Mouse (Mus musculus) forebrain, embryonic 14.5 days (tissue): ENCODE measurements at regions not wholly inside any gene's neighbourhood (a gene's known extent, or its start where the extent isn't known, plus 50 kb on each side); places are given as distances from the start of the nearest gene placed in this dataset.
A peak's percentile ranks its signal among the peaks of the same experiment; 100 is the strongest.

Experiments used
- ATAC-seq: fragments of 200-750 bp; cut with Nextera tagmentation; 2 replicates; pipeline ENCODE4 v1.8.0; 2017; ENCODE audit warnings: mild to moderate bottlenecking, moderate library complexity
- DNase-seq: peaks from one replicate; pipeline ENCODE4 v3.0.0-alpha.2; 2015; ENCODE audit warnings: low spot score
- H3K27ac ChIP-seq: fragments of 300-500 bp; sonication (generic); 2 replicates; pipeline ENCODE4 v1.5.1; 2014; ENCODE audit warnings: low read depth, mild to moderate bottlenecking, control low read depth, low read length, moderate library complexity
- H3K27me3 ChIP-seq: fragments of 300-500 bp; sonication (generic); replicated peaks from 2 replicates; pipeline ENCODE4 v1.6.1; 2014; ENCODE audit warnings: low read length, control low read depth, mixed read lengths; ENCODE audit not compliant: control insufficient read depth, insufficient read depth
- H3K36me3 ChIP-seq: fragments of 300-500 bp; sonication (generic); 2 replicates; pipeline ENCODE4 v1.6.1; 2014; ENCODE audit warnings: low read length, control low read depth; ENCODE audit not compliant: control insufficient read depth, insufficient read depth
- H3K4me1 ChIP-seq: fragments of 300-500 bp; sonication (generic); 2 replicates; pipeline ENCODE4 v1.6.1; 2014; ENCODE audit warnings: antibody characterized with exemption, low read length, control low read depth; ENCODE audit not compliant: control insufficient read depth, insufficient read depth
- H3K4me2 ChIP-seq: fragments of 300-500 bp; sonication (generic); 2 replicates; pipeline ENCODE4 v1.6.1; 2014; ENCODE audit warnings: mild to moderate bottlenecking, control low read depth, low read length
- H3K4me3 ChIP-seq: fragments of 300-500 bp; sonication (generic); 2 replicates; pipeline ENCODE4 v1.5.1; 2014; ENCODE audit warnings: low read depth, low read length, control low read depth
- H3K9ac ChIP-seq: fragments of 300-500 bp; sonication (generic); 2 replicates; pipeline ENCODE4 v1.6.1; 2014; ENCODE audit warnings: mild to moderate bottlenecking, low read length, control low read depth, moderate library complexity
- H3K9me3 ChIP-seq: fragments of 300-500 bp; sonication (generic); replicated peaks from 2 replicates; pipeline ENCODE4 v1.6.1; 2016; ENCODE audit warnings: low read length, control low read depth, mixed read lengths; ENCODE audit not compliant: control insufficient read depth
- WGBS: fragments of 180-500 bp; shearing (Covaris S2); extraction: QIAGEN DNeasy Blood & Tissue Kit; methylation state at CpG from one replicate; pipeline ENCODE4 v1.1.7; 2014; 5-methylcytosine and 5-hydroxymethylcytosine counted together

- Histone ChIP-seq H3K4me1 (no peaks in the 10 kb centered on the region), H3K9ac (no peak overlapping the region), H3K36me3 (no peaks in the 10 kb centered on the region), H3K4me3 (no peak overlapping the region), H3K9me3 (no peaks in the 10 kb centered on the region), H3K4me2 (no peak overlapping the region), H3K27me3 (no peaks in the 10 kb centered on the region), H3K27ac (no peak overlapping the region)
- DNase-seq, result no peak
- ATAC-seq, result no peak
- 87% methylated on average over 2 of the region's 2 CpGs for WGBS
Observed at GRCm38 (mm10) chrX:47726285-47726684, 166.5 kb downstream of the Smarca1 start.

GRCm38 (mm10) chrX:47703080-47703479 lies 189.7 kb downstream of the Smarca1 start:
- DNase-seq, result peak; percentile 4
- H3K4me1 ChIP-seq, result no peaks in the 10 kb centered on the region
- H3K27me3 ChIP-seq, result no peaks in the 10 kb centered on the region
- no peak overlapping the region for H3K9ac ChIP-seq
- no peak overlapping the region for H3K4me3 ChIP-seq
- H3K9me3 ChIP-seq, result no peaks in the 10 kb centered on the region
- H3K36me3 ChIP-seq, result no peaks in the 10 kb centered on the region
- no peak overlapping the region for H3K4me2 ChIP-seq
- H3K27ac ChIP-seq, result no peak overlapping the region
- ATAC-seq, result no peak

- Histone ChIP-seq H3K27ac (no peak overlapping the region), H3K4me3 (no peak overlapping the region), H3K27me3 (no peaks in the 10 kb centered on the region), H3K36me3 (no peaks in the 10 kb centered on the region), H3K4me1 (no peaks in the 10 kb centered on the region), H3K4me2 (no peak overlapping the region), H3K9me3 (no peaks in the 10 kb centered on the region), H3K9ac (no peak overlapping the region)
- ATAC-seq, result no peak
- DNase-seq, result no peak
Observed at GRCm38 (mm10) chrX:47668778-47669177, 224.0 kb downstream of the Smarca1 start.

GRCm38 (mm10) chrX:47646523-47646922 lies 246.3 kb downstream of the Smarca1 start:
- Histone ChIP-seq H3K4me2 (no peak overlapping the region), H3K4me3 (no peak overlapping the region), H3K36me3 (no peaks in the 10 kb centered on the region), H3K27me3 (no peaks in the 10 kb centered on the region), H3K9ac (no peak overlapping the region), H3K27ac (no peak overlapping the region), H3K9me3 (no peaks in the 10 kb centered on the region), H3K4me1 (no peaks in the 10 kb centered on the region)
- 35% methylated on average over 2 of the region's 2 CpGs for WGBS
- ATAC-seq (no peak), DNase-seq (no peak)

- Histone ChIP-seq H3K27ac (no peak overlapping the region), H3K4me2 (no peak overlapping the region), H3K36me3 (no peaks in the 10 kb centered on the region), H3K9ac (no peak overlapping the region), H3K9me3 (no peaks in the 10 kb centered on the region), H3K4me1 (no peaks in the 10 kb centered on the region), H3K27me3 (no peaks in the 10 kb centered on the region), H3K4me3 (no peak overlapping the region)
- ATAC-seq, result peak; percentile 63; the same call in 1 of the 2 replicates
- peak; percentile 30 for DNase-seq
- WGBS, result 25% methylated on average over 2 of the region's 2 CpGs
Observed at GRCm38 (mm10) chrX:47641191-47641590, 251.6 kb downstream of the Smarca1 start.

- H3K27me3 ChIP-seq, result no peaks in the 10 kb centered on the region
- H3K9ac ChIP-seq, result no peak overlapping the region
- no peak overlapping the region for H3K27ac ChIP-seq
- DNase-seq (no peak), ATAC-seq (no peak)
- no peaks in the 10 kb centered on the region for H3K9me3 ChIP-seq
- WGBS, result 98% methylated on average over 1 of the region's 1 CpGs
- no peak overlapping the region for H3K4me3 ChIP-seq
- H3K36me3 ChIP-seq, result no peaks in the 10 kb centered on the region
- H3K4me1 ChIP-seq, result no peaks in the 10 kb centered on the region
- no peak overlapping the region for H3K4me2 ChIP-seq
Observed at GRCm38 (mm10) chrX:47638831-47639316, 253.9 kb downstream of the Smarca1 start.

- ATAC-seq (no peak), DNase-seq (no peak)
- Histone ChIP-seq H3K4me3 (no peak overlapping the region), H3K9ac (no peak overlapping the region), H3K9me3 (no peaks in the 10 kb centered on the region), H3K4me2 (no peak overlapping the region), H3K27ac (no peak overlapping the region), H3K36me3 (no peaks in the 10 kb centered on the region), H3K4me1 (no peaks in the 10 kb centered on the region), H3K27me3 (no peaks in the 10 kb centered on the region)
- 87% methylated on average over 4 of the region's 4 CpGs for WGBS
Observed at GRCm38 (mm10) chrX:47622881-47623613, 269.7 kb downstream of the Smarca1 start.

- H3K36me3 ChIP-seq, result no peaks in the 10 kb centered on the region
- no peak overlapping the region for H3K4me2 ChIP-seq
- H3K4me3 ChIP-seq, result no peak overlapping the region
- no peaks in the 10 kb centered on the region for H3K27me3 ChIP-seq
- H3K9ac ChIP-seq, result no peak overlapping the region
- H3K27ac ChIP-seq, result no peak overlapping the region
- DNase-seq, result peak; percentile 4
- 73% methylated on average over 1 of the region's 1 CpGs for WGBS
- ATAC-seq, result peak; percentile 12; the same call in 1 of the 2 replicates
- H3K4me1 ChIP-seq, result no peaks in the 10 kb centered on the region
- no peaks in the 10 kb centered on the region for H3K9me3 ChIP-seq
Observed at GRCm38 (mm10) chrX:47612364-47612763, 280.4 kb downstream of the Smarca1 start.
